Mouse (Mus musculus): ENCODE measurements around the gene Haus7.
"Not testable (repeated sequence)": the region's sequence is repeated elsewhere in the genome, so short reads cannot be mapped to it uniquely, and the experiment has no call there.

Haus7 gene

GRCm38 (mm10) chrX:73465483-73466186, 6.8 kb upstream of the Haus7 start:
- no peak for DNase-seq

GRCm38 (mm10) chrX:73460792-73461191, 1.9 kb upstream of the Haus7 start:
- DNase-seq: no peak

GRCm38 (mm10) chrX:73451949-73452348, 6.9 kb downstream of the Haus7 start:
- DNase-seq: peak; percentile 35

GRCm38 (mm10) chrX:73441428-73441827, 17.4 kb downstream of the Haus7 start:
- peak; percentile 10 for DNase-seq

GRCm38 (mm10) chrX:73435252-73435651, 23.6 kb downstream of the Haus7 start, which contains the start of gene Trex2:
Trex2 (minus strand) TSS chrX:73435344.
- DNase-seq: no peak

GRCm38 (mm10) chrX:73432850-73433249, 26.0 kb downstream of the Haus7 start:
- no peak for DNase-seq

- DNase-seq: no peak
Measured at GRCm38 (mm10) chrX:73430036-73430435, 28.8 kb downstream of the Haus7 start.

- no peak for DNase-seq
Measured at GRCm38 (mm10) chrX:73412767-73413166, 46.1 kb downstream of the Haus7 start.

GRCm38 (mm10) chrX:73410880-73411517, 47.8 kb downstream of the Haus7 start, which contains the start of gene Zfp92:
Zfp92 (plus strand) TSS chrX:73411096.
- DNase-seq: no peak

GRCm38 (mm10) chrX:73401616-73402015, 57.2 kb downstream of the Haus7 start:
- no peak for DNase-seq

GRCm38 (mm10) chrX:73400951-73401350, 57.9 kb downstream of the Haus7 start:
- DNase-seq: no peak

GRCm38 (mm10) chrX:73398636-73399035, 60.2 kb downstream of the Haus7 start, which contains the start of gene Gm18336:
Gm18336 (minus strand) TSS chrX:73398736.
- DNase-seq: not testable (repeated sequence)

- no peak for DNase-seq
Measured at GRCm38 (mm10) chrX:73396446-73396845, 62.4 kb downstream of the Haus7 start.

- no peak for DNase-seq
Measured at GRCm38 (mm10) chrX:73391481-73391880, 67.4 kb downstream of the Haus7 start.

All from layer of hippocampus, adult 9-11 months (tissue).